Mouse (Mus musculus): ENCODE data around the gene Pnmt. TPM values are rescaled to one million over a fixed set of nuclear protein-coding genes. Genes with fewer than 3 reads are reported as not detected.

The Pnmt gene
- polyA plus RNA-seq, 1 experiment from 2014 or later = 0.86 TPM

GRCm38 (mm10) chr11:98352272-98352990 lies 33.8 kb upstream of the Pnmt start:
- no peak for ATAC-seq (ENCODE audit: insufficient number of reproducible peaks, insufficient read depth, low FRiP score, low read depth)
- Histone ChIP-seq H3K27me3 (ENCODE audit: control insufficient read depth, insufficient read depth, low read length) (peaks cover 41% of the 10 kb centered on the region), H3K4me1 (ENCODE audit: control insufficient read depth in 2 of 2, insufficient read depth in 2 of 2, low read length in 2 of 2) (peaks cover 17 to 29% of the 10 kb centered on the region in 2 experiments), H3K9ac (ENCODE audit: low read length) (no peak overlapping the region), H3K27ac (replicated peaks in 1 of 2; ENCODE audit: control insufficient read depth in 1 of 2, insufficient read depth in 1 of 2, low read depth in 2 of 2, low read length in 2 of 2) (no peak overlapping the region), H3K4me3 (ENCODE audit: control insufficient read depth in 1 of 2, insufficient read depth in 1 of 2, low read depth in 1 of 2, low read length in 2 of 2) (no peak overlapping the region), H3K4me2 (ENCODE audit: low read length) (no peak overlapping the region), H3K9me3 (ENCODE audit: control insufficient read depth, low read length) (no peaks in the 10 kb centered on the region), H3K36me3 (ENCODE audit: control insufficient read depth, insufficient read depth, low read length) (no peaks in the 10 kb centered on the region)
- 75% methylated on average over 18 of the region's 18 CpGs for WGBS

GRCm38 (mm10) chr11:98353651-98354211 lies 32.5 kb upstream of the Pnmt start:
- no peak for ATAC-seq (ENCODE audit: insufficient number of reproducible peaks, insufficient read depth, low FRiP score, low read depth)
- no peaks in the 10 kb centered on the region for H3K36me3 ChIP-seq (ENCODE audit: control insufficient read depth, insufficient read depth, low read length)
- peaks cover 32% of the 10 kb centered on the region for H3K27me3 ChIP-seq (ENCODE audit: control insufficient read depth, insufficient read depth, low read length)
- H3K9ac ChIP-seq (ENCODE audit: low read length) = no peak overlapping the region
- H3K9me3 ChIP-seq (ENCODE audit: control insufficient read depth, low read length) = no peaks in the 10 kb centered on the region
- no peak overlapping the region for H3K4me3 ChIP-seq (ENCODE audit: control insufficient read depth in 1 of 2, insufficient read depth in 1 of 2, low read depth in 1 of 2, low read length in 2 of 2)
- 46% methylated on average over 8 of the region's 8 CpGs for WGBS
- no peak overlapping the region for H3K27ac ChIP-seq (replicated peaks in 1 of 2; ENCODE audit: control insufficient read depth in 1 of 2, insufficient read depth in 1 of 2, low read depth in 2 of 2, low read length in 2 of 2)
- peaks cover 15 to 28% of the 10 kb centered on the region in 2 experiments for H3K4me1 ChIP-seq (ENCODE audit: control insufficient read depth in 2 of 2, insufficient read depth in 2 of 2, low read length in 2 of 2)
- no peak overlapping the region for H3K4me2 ChIP-seq (ENCODE audit: low read length)

- H3K4me1 ChIP-seq (ENCODE audit: control insufficient read depth in 2 of 2, insufficient read depth in 2 of 2, low read length in 2 of 2) = peaks cover 17 to 34% of the 10 kb centered on the region in 2 experiments
- no peak overlapping the region for H3K27ac ChIP-seq (replicated peaks in 1 of 2; ENCODE audit: control insufficient read depth in 1 of 2, insufficient read depth in 1 of 2, low read depth in 2 of 2, low read length in 2 of 2)
- H3K4me3 ChIP-seq (ENCODE audit: control insufficient read depth in 1 of 2, insufficient read depth in 1 of 2, low read depth in 1 of 2, low read length in 2 of 2) = no peak overlapping the region
- no peak for ATAC-seq (ENCODE audit: insufficient number of reproducible peaks, insufficient read depth, low FRiP score, low read depth)
- no peaks in the 10 kb centered on the region for H3K9me3 ChIP-seq (ENCODE audit: control insufficient read depth, low read length)
- no peak overlapping the region for H3K9ac ChIP-seq (ENCODE audit: low read length)
- peaks cover 29% of the 10 kb centered on the region for H3K27me3 ChIP-seq (ENCODE audit: control insufficient read depth, insufficient read depth, low read length)
- 68% methylated on average over 14 of the region's 14 CpGs for WGBS
- no peaks in the 10 kb centered on the region for H3K36me3 ChIP-seq (ENCODE audit: control insufficient read depth, insufficient read depth, low read length)
- H3K4me2 ChIP-seq (ENCODE audit: low read length) = no peak overlapping the region
Observed at GRCm38 (mm10) chr11:98354445-98354844, 31.8 kb upstream of the Pnmt start.

- H3K4me3 ChIP-seq (ENCODE audit: control insufficient read depth in 1 of 2, insufficient read depth in 1 of 2, low read depth in 1 of 2, low read length in 2 of 2) = no peak overlapping the region
- H3K36me3 ChIP-seq (ENCODE audit: control insufficient read depth, insufficient read depth, low read length) = no peaks in the 10 kb centered on the region
- H3K9ac ChIP-seq (ENCODE audit: low read length) = no peak overlapping the region
- H3K4me2 ChIP-seq (ENCODE audit: low read length) = no peak overlapping the region
- WGBS = 8% methylated on average over 6 of the region's 6 CpGs
- H3K9me3 ChIP-seq (ENCODE audit: control insufficient read depth, low read length) = no peaks in the 10 kb centered on the region
- ATAC-seq (ENCODE audit: insufficient number of reproducible peaks, insufficient read depth, low FRiP score, low read depth) = no peak
- peaks cover 16 to 31% of the 10 kb centered on the region in 2 experiments for H3K4me1 ChIP-seq (ENCODE audit: control insufficient read depth in 2 of 2, insufficient read depth in 2 of 2, low read length in 2 of 2)
- H3K27me3 ChIP-seq (ENCODE audit: control insufficient read depth, insufficient read depth, low read length) = peaks cover 17% of the 10 kb centered on the region
- H3K27ac ChIP-seq (replicated peaks in 1 of 2; ENCODE audit: control insufficient read depth in 1 of 2, insufficient read depth in 1 of 2, low read depth in 2 of 2, low read length in 2 of 2) = no peak overlapping the region
Observed at GRCm38 (mm10) chr11:98355732-98356299, 30.4 kb upstream of the Pnmt start.

- Histone ChIP-seq H3K4me2 (ENCODE audit: low read length) (peak overlapping the region; percentile 76), H3K9me3 (ENCODE audit: control insufficient read depth, low read length) (no peaks in the 10 kb centered on the region), H3K9ac (ENCODE audit: low read length) (peak overlapping the region; percentile 78; the same call in 1 of the 2 replicates), H3K4me1 (ENCODE audit: control insufficient read depth in 2 of 2, insufficient read depth in 2 of 2, low read length in 2 of 2) (peaks cover 18 to 38% of the 10 kb centered on the region in 2 experiments), H3K27me3 (ENCODE audit: control insufficient read depth, insufficient read depth, low read length) (peaks cover 11% of the 10 kb centered on the region), H3K27ac (replicated peaks in 1 of 2; ENCODE audit: control insufficient read depth in 1 of 2, insufficient read depth in 1 of 2, low read depth in 2 of 2, low read length in 2 of 2) (peak overlapping the region; percentile 91; a peak in 3 of 4 replicates), H3K4me3 (ENCODE audit: control insufficient read depth in 1 of 2, insufficient read depth in 1 of 2, low read depth in 1 of 2, low read length in 2 of 2) (no peak overlapping the region), H3K36me3 (ENCODE audit: control insufficient read depth, insufficient read depth, low read length) (0 out of 2 replicates have a peak, but pooled peaks cover 5% of the 10 kb centered on the region)
- WGBS = 70% methylated on average over 7 of the region's 7 CpGs
- no peak for ATAC-seq (ENCODE audit: insufficient number of reproducible peaks, insufficient read depth, low FRiP score, low read depth)
Observed at GRCm38 (mm10) chr11:98356625-98357394, 29.4 kb upstream of the Pnmt start.

GRCm38 (mm10) chr11:98357396-98358160 lies 28.7 kb upstream of the Pnmt start:
- ATAC-seq (ENCODE audit: insufficient number of reproducible peaks, insufficient read depth, low FRiP score, low read depth) = no peak
- peak overlapping the region; percentile 50 to 65 for H3K4me3 ChIP-seq (ENCODE audit: control insufficient read depth in 1 of 2, insufficient read depth in 1 of 2, low read depth in 1 of 2, low read length in 2 of 2)
- 0 out of 2 replicates have a peak, but pooled peaks cover 5% of the 10 kb centered on the region for H3K36me3 ChIP-seq (ENCODE audit: control insufficient read depth, insufficient read depth, low read length)
- peak overlapping the region; percentile 78 for H3K9ac ChIP-seq (ENCODE audit: low read length)
- H3K4me1 ChIP-seq (ENCODE audit: control insufficient read depth in 2 of 2, insufficient read depth in 2 of 2, low read length in 2 of 2) = peaks cover 18 to 40% of the 10 kb centered on the region in 2 experiments
- peaks cover 3% of the 10 kb centered on the region; the same call in 1 of the 2 replicates for H3K27me3 ChIP-seq (ENCODE audit: control insufficient read depth, insufficient read depth, low read length)
- WGBS = 11% methylated on average over 13 of the region's 13 CpGs
- peak overlapping the region; percentile 76 for H3K4me2 ChIP-seq (ENCODE audit: low read length)
- H3K27ac ChIP-seq (replicated peaks in 1 of 2; ENCODE audit: control insufficient read depth in 1 of 2, insufficient read depth in 1 of 2, low read depth in 2 of 2, low read length in 2 of 2) = peak overlapping the region; percentile 91
- no peaks in the 10 kb centered on the region for H3K9me3 ChIP-seq (ENCODE audit: control insufficient read depth, low read length)
